Comparison of ENCODE assay signal across 19 mouse cellular contexts in genomic region chr5:62751692-62752091, GRCm38 (mm10). TPM values are rescaled to one million over a fixed set of nuclear protein-coding genes. Genes with fewer than 3 reads are reported as not detected.
A peak's percentile ranks its signal among the peaks of the same experiment; 100 is the strongest.
DNase-seq lines count a peak whose midpoint lies in the region; ATAC-seq and TF ChIP-seq lines count a peak whose summit lies in the region.
"Had no signal": no experiment of that assay in that cellular context is flagged by ENCODE, and none has a peak within 500 bp of the region (broad histone marks: within the 10 kb centered on the region; RNA-seq: fewer than 3 reads in every experiment).

No protein-coding gene starts in this region.

- 0 out of 2 replicates have a peak overlapping the region, but pooled peaks have one; percentile 0 for H3K27ac ChIP-seq in layer of hippocampus, adult 2 months
- H3K27ac ChIP-seq in forebrain, embryonic 16.5 days (ENCODE audit: low read length) = no peak overlapping the region
- H3K27ac ChIP-seq in forebrain, embryonic 10.5 days = no peak overlapping the region
- H3K27ac ChIP-seq in hindbrain, embryonic 16.5 days (ENCODE audit: low read depth, low read length) = no peak overlapping the region
- H3K27ac ChIP-seq: embryonic facial prominence, embryonic 13.5 days; forebrain, embryonic 15.5 days; intestine, embryonic 15.5 days; midbrain, embryonic 10.5 days; stomach, embryonic 15.5 days had no signal

- no peak for ATAC-seq in forebrain, embryonic 16.5 days
- ATAC-seq in hindbrain, embryonic 16.5 days = no peak
- ATAC-seq: forebrain, embryonic 15.5 days; intestine, embryonic 15.5 days had no signal

- H3K4me3 ChIP-seq in layer of hippocampus, adult 2 months = no peak overlapping the region
- H3K4me3 ChIP-seq in megakaryocyte, embryonic 14.5 days (replicated peaks) = peak overlapping the region; percentile 46
- no peak overlapping the region for H3K4me3 ChIP-seq in forebrain, embryonic 16.5 days (replicated peaks; ENCODE audit: low read length)
- no peak overlapping the region for H3K4me3 ChIP-seq in forebrain, embryonic 10.5 days
- no peak overlapping the region for H3K4me3 ChIP-seq in hindbrain, embryonic 16.5 days (ENCODE audit: low read length)
- H3K4me3 ChIP-seq: embryonic facial prominence, embryonic 13.5 days; forebrain, embryonic 15.5 days; intestine, embryonic 15.5 days; midbrain, embryonic 10.5 days; stomach, embryonic 15.5 days had no signal

- no peak overlapping the region for H3K4me2 ChIP-seq in forebrain, embryonic 16.5 days (ENCODE audit: low read length)
- no peak overlapping the region for H3K4me2 ChIP-seq in hindbrain, embryonic 16.5 days (ENCODE audit: low read length)
- H3K4me2 ChIP-seq: embryonic facial prominence, embryonic 13.5 days; forebrain, embryonic 15.5 days; intestine, embryonic 15.5 days; stomach, embryonic 15.5 days had no signal

- H3K36me3 ChIP-seq in megakaryocyte, embryonic 14.5 days (replicated peaks; ENCODE audit: low read length) = peaks cover 11% of the 10 kb centered on the region
- no peaks in the 10 kb centered on the region for H3K36me3 ChIP-seq in forebrain, embryonic 16.5 days (ENCODE audit: control insufficient read depth, insufficient read depth)
- no peaks in the 10 kb centered on the region for H3K36me3 ChIP-seq in forebrain, embryonic 10.5 days (replicated peaks)
- H3K36me3 ChIP-seq in hindbrain, embryonic 16.5 days (ENCODE audit: control insufficient read depth, insufficient read depth, low read length) = no peaks in the 10 kb centered on the region
- H3K36me3 ChIP-seq: embryonic facial prominence, embryonic 13.5 days; forebrain, embryonic 15.5 days; intestine, embryonic 15.5 days; midbrain, embryonic 10.5 days; stomach, embryonic 15.5 days had no signal

- H3K27me3 ChIP-seq in megakaryocyte, embryonic 14.5 days (replicated peaks) = no peaks in the 10 kb centered on the region
- H3K27me3 ChIP-seq in forebrain, embryonic 16.5 days (replicated peaks; ENCODE audit: control insufficient read depth, insufficient read depth, low read length) = no peaks in the 10 kb centered on the region
- H3K27me3 ChIP-seq in forebrain, embryonic 10.5 days (ENCODE audit: poor library complexity, severe bottlenecking) = no peaks in the 10 kb centered on the region
- H3K27me3 ChIP-seq in hindbrain, embryonic 16.5 days (replicated peaks; ENCODE audit: control insufficient read depth, insufficient read depth, low read length) = no peaks in the 10 kb centered on the region
- H3K27me3 ChIP-seq: embryonic facial prominence, embryonic 13.5 days; forebrain, embryonic 15.5 days; intestine, embryonic 15.5 days; stomach, embryonic 15.5 days had no signal

- 57% methylated on average over 2 of the region's 2 CpGs for WGBS in forebrain, embryonic 16.5 days
- 82% methylated on average over 2 of the region's 2 CpGs for WGBS in forebrain, embryonic 10.5 days
- 47% methylated on average over 2 of the region's 2 CpGs for WGBS in hindbrain, embryonic 16.5 days

- no peaks in the 10 kb centered on the region for H3K9me3 ChIP-seq in megakaryocyte, embryonic 14.5 days
- H3K9me3 ChIP-seq in forebrain, embryonic 16.5 days (ENCODE audit: control insufficient read depth, low read length) = no peaks in the 10 kb centered on the region
- H3K9me3 ChIP-seq in forebrain, embryonic 10.5 days = no peaks in the 10 kb centered on the region
- H3K9me3 ChIP-seq in hindbrain, embryonic 16.5 days (ENCODE audit: control insufficient read depth, low read length) = no peaks in the 10 kb centered on the region
- H3K9me3 ChIP-seq: embryonic facial prominence, embryonic 13.5 days; forebrain, embryonic 15.5 days; intestine, embryonic 15.5 days; midbrain, embryonic 10.5 days; stomach, embryonic 15.5 days had no signal

- no peak for TF ChIP-seq CTCF in layer of hippocampus, adult 2 months (conservative IDR thresholded peaks at IDR 0.05)

- no peak overlapping the region for H3K9ac ChIP-seq in forebrain, embryonic 16.5 days (replicated peaks; ENCODE audit: low read depth, low read length)
- H3K9ac ChIP-seq in hindbrain, embryonic 16.5 days (ENCODE audit: low read depth, low read length) = no peak overlapping the region
- H3K9ac ChIP-seq: embryonic facial prominence, embryonic 13.5 days; forebrain, embryonic 15.5 days; intestine, embryonic 15.5 days; stomach, embryonic 15.5 days had no signal

- H3K4me1 ChIP-seq in megakaryocyte, embryonic 14.5 days = peaks cover 65% of the 10 kb centered on the region
- H3K4me1 ChIP-seq in forebrain, embryonic 16.5 days (replicated peaks; ENCODE audit: control insufficient read depth, insufficient read depth, low read length) = no peaks in the 10 kb centered on the region
- H3K4me1 ChIP-seq in forebrain, embryonic 10.5 days = 0 out of 2 replicates have a peak, but pooled peaks cover 6% of the 10 kb centered on the region
- no peaks in the 10 kb centered on the region for H3K4me1 ChIP-seq in hindbrain, embryonic 16.5 days (ENCODE audit: control insufficient read depth, insufficient read depth, low read depth, low read length)
- H3K4me1 ChIP-seq: embryonic facial prominence, embryonic 13.5 days; forebrain, embryonic 15.5 days; intestine, embryonic 15.5 days; midbrain, embryonic 10.5 days; stomach, embryonic 15.5 days had no signal

- no peak for DNase-seq in layer of hippocampus, adult 2 months (ENCODE audit: low spot score in 2 of 2)
- no peak for DNase-seq in layer of hippocampus, adult 9-10 months (ENCODE audit: low spot score)
- peak; percentile 43 for DNase-seq in thymus, postnatal 0 days (ENCODE audit: low spot score)
- no peak for DNase-seq in thymus, postnatal 10 days (ENCODE audit: low spot score in 2 of 2)
- DNase-seq in forebrain, embryonic 10.5 days (ENCODE audit: extremely low spot score, low spot score) = no peak
- DNase-seq: adrenal gland, adult 8-10 months; cerebellum, adult 9-10 months; gastrocnemius, postnatal 36 days; kidney, adult 9 months; kidney, postnatal 36 days; layer of hippocampus, postnatal 36 days had no signal

RNA-seq across cellular contexts. Expression of gene Arap2, which starts 14.3 kb away (rescaled TPM):
- total RNA-seq in layer of hippocampus, adult 2 months (2021) = 10 to 100 TPM; 48.6 to 49.8 TPM
- polyA plus RNA-seq in thymus, postnatal 0 days (2015; fragmentation: Nextera tagmentation; extraction: Ambion mirVana) = 40.4 and 45.0 TPM in 2 replicates
- 0.04 TPM in 1 of 2 replicates, not detected in the other for polyA plus RNA-seq in megakaryocyte, embryonic 14.5 days (2012; ENCODE audit: insufficient read depth, low replicate concordance)
- 3.3 and 6.5 TPM in 2 replicates for polyA plus RNA-seq in forebrain, embryonic 16.5 days (2015; fragmentation: Nextera tagmentation; extraction: Ambion mirVana)
- 1.4 and 2.1 TPM in 2 replicates for polyA plus RNA-seq in forebrain, embryonic 10.5 days (2016; fragmentation: Nextera tagmentation; extraction: Ambion mirVana)
- 7.4 and 8.4 TPM in 2 replicates for polyA plus RNA-seq in hindbrain, embryonic 16.5 days (2015; fragmentation: Nextera tagmentation; extraction: Ambion mirVana)
